Mouse (Mus musculus): ENCODE data around the gene Gsdma3. TPM values are rescaled to one million over a fixed set of nuclear protein-coding genes. Genes with fewer than 3 reads are reported as not detected.
"Not testable (repeated sequence)": the region's sequence is repeated elsewhere in the genome, so short reads cannot be mapped to it uniquely, and the experiment has no call there.

Gene Gsdma3
- polyA plus RNA-seq, 1 experiment, result not detected

GRCm38 (mm10) chr11:98598851-98599290, 27.3 kb upstream of the Gsdma3 start:
- no peaks in the 10 kb centered on the region for H3K36me3 ChIP-seq (ENCODE audit: control insufficient read depth, insufficient read depth)
- H3K27me3 ChIP-seq (ENCODE audit: control insufficient read depth, insufficient read depth, insufficient read length), result peaks cover 63% of the 10 kb centered on the region
- H3K4me3 ChIP-seq, result no peak overlapping the region
- TF ChIP-seq MYOG (IDR thresholded peaks at IDR 0.05; ENCODE audit: control insufficient read depth in 1 of 3, insufficient read depth in 1 of 3, insufficient read length in 2 of 3, low read depth in 2 of 3) (no peak), TCF12 (IDR thresholded peaks at IDR 0.05; ENCODE audit: insufficient read depth, poor library complexity, severe bottlenecking) (no peak), USF1 (IDR thresholded peaks at IDR 0.05; ENCODE audit: low read depth) (no peak), MAX (IDR thresholded peaks at IDR 0.05; ENCODE audit: low read depth) (no peak), CEBPB (IDR thresholded peaks at IDR 0.05; ENCODE audit: insufficient read depth, poor library complexity, severe bottlenecking) (no peak), POLR2A (IDR thresholded peaks at IDR 0.05; ENCODE audit: insufficient read length, low read depth) (no peak), POLR2AphosphoS2 (IDR thresholded peaks at IDR 0.05; ENCODE audit: insufficient read length, low read depth) (no peak), MYOD1 (IDR thresholded peaks at IDR 0.05; ENCODE audit: control insufficient read depth in 1 of 3, insufficient read length in 2 of 3, low read depth in 2 of 3) (no peak), E2F4 (IDR thresholded peaks at IDR 0.05; ENCODE audit: insufficient read depth) (no peak), TCF3 (IDR thresholded peaks at IDR 0.05; ENCODE audit: insufficient read length, low read depth) (no peak), REST (IDR thresholded peaks at IDR 0.05; ENCODE audit: insufficient read depth, insufficient read length) (no peak), SRF (IDR thresholded peaks at IDR 0.05; ENCODE audit: control insufficient read depth, insufficient read length, low read depth) (no peak)
- no peaks in the 10 kb centered on the region for H3K79me2 ChIP-seq (ENCODE audit: control insufficient read depth, insufficient read depth)
- no peak overlapping the region for H3K4me2 ChIP-seq (ENCODE audit: low read depth)
- no peak overlapping the region for H3ac ChIP-seq (ENCODE audit: control insufficient read depth, insufficient read length)

GRCm38 (mm10) chr11:98599291-98599690, 26.9 kb upstream of the Gsdma3 start:
- Histone ChIP-seq H3K4me3 (no peak overlapping the region), H3K27me3 (ENCODE audit: control insufficient read depth, insufficient read depth, insufficient read length) (peaks cover 60% of the 10 kb centered on the region)
- TF ChIP-seq CEBPB (IDR thresholded peaks at IDR 0.05; ENCODE audit: insufficient read depth, poor library complexity, severe bottlenecking), result no peak
- TF ChIP-seq TCF3 (IDR thresholded peaks at IDR 0.05; ENCODE audit: insufficient read length, low read depth), result no peak
- TF ChIP-seq TCF12 (IDR thresholded peaks at IDR 0.05; ENCODE audit: insufficient read depth, poor library complexity, severe bottlenecking), result no peak
- no peak for TF ChIP-seq E2F4 (IDR thresholded peaks at IDR 0.05; ENCODE audit: insufficient read depth)
- no peak for TF ChIP-seq POLR2A (IDR thresholded peaks at IDR 0.05; ENCODE audit: insufficient read length, low read depth)

GRCm38 (mm10) chr11:98602090-98602690, 24.0 kb upstream of the Gsdma3 start:
- Histone ChIP-seq H3K27me3 (ENCODE audit: control insufficient read depth, insufficient read depth, insufficient read length) (peaks cover 76% of the 10 kb centered on the region), H3K36me3 (ENCODE audit: control insufficient read depth, insufficient read depth) (no peaks in the 10 kb centered on the region), H3K4me2 (ENCODE audit: low read depth) (no peak overlapping the region), H3K4me3 (no peak overlapping the region), H3ac (ENCODE audit: control insufficient read depth, insufficient read length) (no peak overlapping the region), H3K79me2 (ENCODE audit: control insufficient read depth, insufficient read depth) (no peaks in the 10 kb centered on the region)
- TF ChIP-seq POLR2AphosphoS2 (IDR thresholded peaks at IDR 0.05; ENCODE audit: insufficient read length, low read depth), result no peak
- TF ChIP-seq TCF3 (IDR thresholded peaks at IDR 0.05; ENCODE audit: insufficient read length, low read depth), result no peak
- TF ChIP-seq TCF12 (IDR thresholded peaks at IDR 0.05; ENCODE audit: insufficient read depth, poor library complexity, severe bottlenecking), result no peak
- TF ChIP-seq POLR2A (IDR thresholded peaks at IDR 0.05; ENCODE audit: insufficient read length, low read depth), result no peak
- no peak for TF ChIP-seq REST (IDR thresholded peaks at IDR 0.05; ENCODE audit: insufficient read depth, insufficient read length)
- no peak for TF ChIP-seq USF1 (IDR thresholded peaks at IDR 0.05; ENCODE audit: low read depth)
- no peak for TF ChIP-seq E2F4 (IDR thresholded peaks at IDR 0.05; ENCODE audit: insufficient read depth)
- TF ChIP-seq CEBPB (IDR thresholded peaks at IDR 0.05; ENCODE audit: insufficient read depth, poor library complexity, severe bottlenecking), result no peak
- TF ChIP-seq MYOG (IDR thresholded peaks at IDR 0.05; ENCODE audit: control insufficient read depth in 1 of 3, insufficient read depth in 1 of 3, insufficient read length in 2 of 3, low read depth in 2 of 3), result no peak
- TF ChIP-seq MYOD1 (IDR thresholded peaks at IDR 0.05; ENCODE audit: control insufficient read depth in 1 of 3, insufficient read length in 2 of 3, low read depth in 2 of 3), result no peak
- TF ChIP-seq MAX (IDR thresholded peaks at IDR 0.05; ENCODE audit: low read depth), result no peak
- TF ChIP-seq SRF (IDR thresholded peaks at IDR 0.05; ENCODE audit: control insufficient read depth, insufficient read length, low read depth), result no peak

More at GRCm38 (mm10) chr11:98599291-98599690, 26.9 kb upstream of the Gsdma3 start:
- no peak overlapping the region for H3ac ChIP-seq (ENCODE audit: control insufficient read depth, insufficient read length)
- no peak overlapping the region for H3K4me2 ChIP-seq (ENCODE audit: low read depth)
- H3K79me2 ChIP-seq (ENCODE audit: control insufficient read depth, insufficient read depth), result no peaks in the 10 kb centered on the region
- no peaks in the 10 kb centered on the region for H3K36me3 ChIP-seq (ENCODE audit: control insufficient read depth, insufficient read depth)

GRCm38 (mm10) chr11:98603953-98604352, 22.2 kb upstream of the Gsdma3 start:
- H3K27me3 ChIP-seq (ENCODE audit: control insufficient read depth, insufficient read depth, insufficient read length), result peaks cover 70% of the 10 kb centered on the region
- H3K36me3 ChIP-seq (ENCODE audit: control insufficient read depth, insufficient read depth), result no peaks in the 10 kb centered on the region
- no peak overlapping the region for H3K4me2 ChIP-seq (ENCODE audit: low read depth)
- TF ChIP-seq TCF3 (IDR thresholded peaks at IDR 0.05; ENCODE audit: insufficient read length, low read depth) (no peak), TCF12 (IDR thresholded peaks at IDR 0.05; ENCODE audit: insufficient read depth, poor library complexity, severe bottlenecking) (no peak), POLR2AphosphoS2 (IDR thresholded peaks at IDR 0.05; ENCODE audit: insufficient read length, low read depth) (no peak), MYOG (IDR thresholded peaks at IDR 0.05; ENCODE audit: control insufficient read depth in 1 of 3, insufficient read depth in 1 of 3, insufficient read length in 2 of 3, low read depth in 2 of 3) (no peak), POLR2A (IDR thresholded peaks at IDR 0.05; ENCODE audit: insufficient read length, low read depth) (no peak), CEBPB (IDR thresholded peaks at IDR 0.05; ENCODE audit: insufficient read depth, poor library complexity, severe bottlenecking) (no peak), USF1 (IDR thresholded peaks at IDR 0.05; ENCODE audit: low read depth) (no peak), REST (IDR thresholded peaks at IDR 0.05; ENCODE audit: insufficient read depth, insufficient read length) (no peak)
- H3ac ChIP-seq (ENCODE audit: control insufficient read depth, insufficient read length), result no peak overlapping the region
- no peak overlapping the region for H3K4me3 ChIP-seq
- H3K79me2 ChIP-seq (ENCODE audit: control insufficient read depth, insufficient read depth), result no peaks in the 10 kb centered on the region

- not testable (repeated sequence) for H3K4me3 ChIP-seq; H3K79me2 ChIP-seq (ENCODE audit: control insufficient read depth, insufficient read depth); H3ac ChIP-seq (ENCODE audit: control insufficient read depth, insufficient read length); H3K36me3 ChIP-seq (ENCODE audit: control insufficient read depth, insufficient read depth); H3K4me2 ChIP-seq (ENCODE audit: low read depth)
- peaks cover 67% of the 10 kb centered on the region for H3K27me3 ChIP-seq (ENCODE audit: control insufficient read depth, insufficient read depth, insufficient read length)
These were observed 21.2 kb upstream of the Gsdma3 start for GRCm38 (mm10) chr11:98604911-98605310.

All from myocyte (in vitro differentiated cells).